Mouse (Mus musculus): ENCODE results near the gene Klc3. TPM values are rescaled to one million over a fixed set of nuclear protein-coding genes. Genes with fewer than 3 reads are reported as not detected.

The Klc3 gene
- total and polyA plus RNA-seq, 3 experiments = 0.17 to 3.9 TPM; not detected in 1

DNA sequence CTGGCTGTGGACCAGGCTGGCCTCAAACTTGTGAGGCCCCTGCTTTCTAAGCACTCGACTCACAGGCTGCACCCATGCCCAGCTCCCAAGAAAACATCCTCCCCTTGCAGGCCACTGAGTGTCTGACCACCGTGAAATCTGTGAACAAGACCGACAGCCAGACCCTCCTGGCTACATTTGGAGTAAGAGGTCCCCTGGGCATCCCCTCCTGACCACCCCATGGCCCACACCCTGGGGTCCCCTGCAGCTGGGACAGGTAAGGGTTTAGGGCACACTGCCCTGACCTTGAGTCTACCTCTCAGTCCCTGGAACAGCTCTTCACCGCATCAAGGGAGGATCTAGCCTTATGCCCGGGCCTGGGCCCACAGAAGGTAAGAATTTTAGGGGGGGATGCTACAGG lies 48.9 kb downstream of the Klc3 start:
- dilution Hi-C loops (cut with MboI; ENCODE audit: extremely low pct_ligation_motif_present, extremely low pct_unique_long_range_greater_than_20kb, low sequenced_read_pairs) = no loop called here
- peaks cover 8% of the 10 kb centered on the region for H3K79me2 ChIP-seq (replicated peaks; ENCODE audit: control insufficient read depth, extremely low read depth, insufficient read depth, poor library complexity, severe bottlenecking)
- H3K4me2 ChIP-seq (ENCODE audit: insufficient read depth, low read depth, poor library complexity, severe bottlenecking) = no peak overlapping the region
- H3K27ac ChIP-seq (ENCODE audit: insufficient read depth, low read depth) = no peak overlapping the region
- H3K36me3 ChIP-seq (replicated peaks in 1 of 2; ENCODE audit: control insufficient read depth in 1 of 2, insufficient read depth in 1 of 2, low read length in 1 of 2) = peaks cover 39 to 72% of the 10 kb centered on the region in 2 experiments
- H3K9ac ChIP-seq (ENCODE audit: insufficient read depth, low read depth) = no peak overlapping the region
- peaks cover 5 to 26% of the 10 kb centered on the region in 2 experiments; a peak in 3 of 4 replicates for H3K4me1 ChIP-seq (ENCODE audit: control insufficient read depth in 1 of 2, insufficient read depth in 2 of 2)
- H3K9me3 ChIP-seq (replicated peaks; ENCODE audit: low read length) = no peaks in the 10 kb centered on the region
- TF ChIP-seq SIN3A (IDR thresholded peaks at IDR 0.05; ENCODE audit: low read length) (no peak), TBP (conservative IDR thresholded peaks at IDR 0.05; ENCODE audit: low read depth, low read length) (no peak), BHLHE40 (IDR thresholded peaks at IDR 0.05; ENCODE audit: low read depth, low read length) (no peak)
- H3K27me3 ChIP-seq (replicated peaks) = peaks cover under 1% of the 10 kb centered on the region
- H3K4me3 ChIP-seq (replicated peaks in 1 of 3; ENCODE audit: low read depth in 2 of 3, low read length in 2 of 3, poor library complexity in 1 of 3) = no peak overlapping the region
- in situ Hi-C loops (cut with MboI; ENCODE audit: low pct_ligation_motif_present, low pct_unique_long_range_greater_than_20kb, low sequenced_read_pairs) = loop anchor here (10.0 kb wide), 1 partner anchor 190 kb away; the partner anchor contains the start of gene Gipr
- no peak for DNase-seq (ENCODE audit: extremely low read depth)

DNA sequence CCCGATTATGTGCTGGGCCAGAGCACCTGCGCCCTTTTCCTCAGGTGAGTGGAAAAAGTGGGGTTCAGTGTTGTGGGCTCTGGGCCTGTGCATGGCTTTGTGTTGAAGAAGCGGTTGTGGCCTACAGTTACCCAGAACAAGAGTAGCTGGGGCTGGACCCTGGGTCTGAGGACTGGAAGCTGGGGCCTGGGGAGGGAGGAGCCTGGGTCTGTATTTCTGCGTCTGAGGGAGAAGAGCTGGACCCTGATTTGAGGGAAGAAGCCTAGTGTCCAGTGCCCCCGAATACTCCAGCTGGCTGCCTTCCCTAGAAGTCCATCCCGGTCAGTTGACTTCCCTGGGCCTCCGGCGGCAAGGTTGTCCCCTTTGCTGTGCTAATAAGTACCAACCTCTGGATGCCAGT lies 53.7 kb downstream of the Klc3 start:
- H3K4me3 ChIP-seq (replicated peaks in 1 of 3; ENCODE audit: low read depth in 2 of 3, low read length in 2 of 3, poor library complexity in 1 of 3) = no peak overlapping the region
- H3K36me3 ChIP-seq (replicated peaks in 1 of 2; ENCODE audit: control insufficient read depth in 1 of 2, insufficient read depth in 1 of 2, low read length in 1 of 2) = peaks cover 35 to 71% of the 10 kb centered on the region in 2 experiments
- TF ChIP-seq SIN3A (IDR thresholded peaks at IDR 0.05; ENCODE audit: low read length) (no peak), E2F4 (IDR thresholded peaks at IDR 0.05; ENCODE audit: insufficient replicate concordance, low read depth, low read length) (no peak), BHLHE40 (IDR thresholded peaks at IDR 0.05; ENCODE audit: low read depth, low read length) (no peak)
- no peaks in the 10 kb centered on the region for H3K27me3 ChIP-seq (replicated peaks)
- no peak overlapping the region for H3K9ac ChIP-seq (ENCODE audit: insufficient read depth, low read depth)
- H3K4me1 ChIP-seq (ENCODE audit: control insufficient read depth in 1 of 2, insufficient read depth in 2 of 2) = peaks cover 4 to 9% of the 10 kb centered on the region in 2 experiments; a peak in 3 of 4 replicates
- no peaks in the 10 kb centered on the region for H3K9me3 ChIP-seq (replicated peaks; ENCODE audit: low read length)
- in situ Hi-C loops (cut with MboI; ENCODE audit: low pct_ligation_motif_present, low pct_unique_long_range_greater_than_20kb, low sequenced_read_pairs) = loop anchor here (10.0 kb wide), 1 partner anchor 185 kb away; the partner anchor contains the start of gene Gipr
- dilution Hi-C loops (cut with MboI; ENCODE audit: extremely low pct_ligation_motif_present, extremely low pct_unique_long_range_greater_than_20kb, low sequenced_read_pairs) = no loop called here
- H3K4me2 ChIP-seq (ENCODE audit: insufficient read depth, low read depth, poor library complexity, severe bottlenecking) = no peak overlapping the region
- no peaks in the 10 kb centered on the region for H3K79me2 ChIP-seq (replicated peaks; ENCODE audit: control insufficient read depth, extremely low read depth, insufficient read depth, poor library complexity, severe bottlenecking)
- no peak overlapping the region for H3K27ac ChIP-seq (ENCODE audit: insufficient read depth, low read depth)
- DNase-seq (ENCODE audit: extremely low read depth) = no peak

GRCm38 (mm10) chr7:19349188-19349915 lies 54.6 kb downstream of the Klc3 start:
- Histone ChIP-seq H3K27me3 (replicated peaks) (no peaks in the 10 kb centered on the region), H3K36me3 (replicated peaks in 1 of 2; ENCODE audit: control insufficient read depth in 1 of 2, insufficient read depth in 1 of 2, low read length in 1 of 2) (peaks cover 29 to 63% of the 10 kb centered on the region in 2 experiments), H3K4me1 (ENCODE audit: control insufficient read depth in 1 of 2, insufficient read depth in 2 of 2) (peaks cover 4 to 11% of the 10 kb centered on the region in 2 experiments; a peak in 3 of 4 replicates), H3K79me2 (replicated peaks; ENCODE audit: control insufficient read depth, extremely low read depth, insufficient read depth, poor library complexity, severe bottlenecking) (no peaks in the 10 kb centered on the region), H3K4me2 (ENCODE audit: insufficient read depth, low read depth, poor library complexity, severe bottlenecking) (no peak overlapping the region), H3K27ac (ENCODE audit: insufficient read depth, low read depth) (no peak overlapping the region), H3K9ac (ENCODE audit: insufficient read depth, low read depth) (no peak overlapping the region), H3K4me3 (replicated peaks in 1 of 3; ENCODE audit: low read depth in 2 of 3, low read length in 2 of 3, poor library complexity in 1 of 3) (no peak overlapping the region), H3K9me3 (replicated peaks; ENCODE audit: low read length) (no peaks in the 10 kb centered on the region)
- TF ChIP-seq NELFE (IDR thresholded peaks at IDR 0.05; ENCODE audit: low read depth, low read length) (no peak), POLR2AphosphoS2 (IDR thresholded peaks at IDR 0.05; ENCODE audit: low read depth, low read length) (no peak), JUN (IDR thresholded peaks at IDR 0.05; ENCODE audit: insufficient read depth, low read depth, low read length) (no peak)
- DNase-seq (ENCODE audit: extremely low read depth) = no peak
- in situ Hi-C loops (cut with MboI; ENCODE audit: low pct_ligation_motif_present, low pct_unique_long_range_greater_than_20kb, low sequenced_read_pairs) = no loop called here
- dilution Hi-C loops (cut with MboI; ENCODE audit: extremely low pct_ligation_motif_present, extremely low pct_unique_long_range_greater_than_20kb, low sequenced_read_pairs) = no loop called here
